ENCODE assay signal across 15 mouse cellular contexts in genomic region chr1:133020137-133020894, GRCm38 (mm10). TPM values are rescaled to one million over a fixed set of nuclear protein-coding genes. Genes with fewer than 3 reads are reported as not detected.
A peak's percentile ranks its signal among the peaks of the same experiment; 100 is the strongest.
DNase-seq lines count a peak whose midpoint lies in the region; ATAC-seq and TF ChIP-seq lines count a peak whose summit lies in the region.
"Had no signal": no experiment of that assay in that cellular context is flagged by ENCODE, and none has a peak within 500 bp of the region (broad histone marks: within the 10 kb centered on the region; RNA-seq: fewer than 3 reads in every experiment).

No protein-coding gene starts in this region.

- no peak for DNase-seq in limb, embryonic 10.5 days (ENCODE audit: low spot score)
- DNase-seq in B cell, adult 2 months = no peak
- DNase-seq in testis, postnatal 14 days (ENCODE audit: low spot score) = no peak
- DNase-seq: adrenal gland, postnatal 14 days; cerebellum, adult 18-20 months; gastrocnemius, postnatal 10 days; heart, postnatal 10 days; kidney, postnatal 4 days; lung, embryonic 14.5 days; right cerebral cortex, postnatal 4 days had no signal

- no peak for ATAC-seq in limb, embryonic 12.5 days (ENCODE audit: insufficient number of reproducible peaks, insufficient read depth, low FRiP score, low TSS enrichment, low read depth)
- ATAC-seq in common myeloid progenitor, adult 5-6 weeks (replicated peaks; ENCODE audit: low read depth, poor library complexity, severe bottlenecking) = 0 out of 2 replicates have a peak, but pooled peaks have one; percentile 33
- no peak for ATAC-seq in intestine, postnatal 0 days

- no peak overlapping the region for H3K9ac ChIP-seq in limb, embryonic 12.5 days (replicated peaks)
- H3K9ac ChIP-seq in ES-Bruce4 (ENCODE audit: low read depth, poor library complexity, severe bottlenecking) = peak overlapping the region; percentile 86
- H3K9ac ChIP-seq in intestine, postnatal 0 days (ENCODE audit: low read depth, low read length) = no peak overlapping the region
- H3K9ac ChIP-seq: lung, embryonic 14.5 days had no signal

- no peaks in the 10 kb centered on the region for H3K27me3 ChIP-seq in limb, embryonic 12.5 days
- no peaks in the 10 kb centered on the region for H3K27me3 ChIP-seq in limb, embryonic 10.5 days (ENCODE audit: low read depth, poor library complexity, severe bottlenecking)
- H3K27me3 ChIP-seq in ES-Bruce4 (ENCODE audit: control insufficient read depth, insufficient read depth, low read length, poor library complexity, severe bottlenecking) = no peaks in the 10 kb centered on the region
- no peaks in the 10 kb centered on the region for H3K27me3 ChIP-seq in intestine, postnatal 0 days (replicated peaks; ENCODE audit: control insufficient read depth, insufficient read depth, low read length)

- peaks cover 39% of the 10 kb centered on the region for H3K36me3 ChIP-seq in limb, embryonic 12.5 days
- peaks cover 52% of the 10 kb centered on the region for H3K36me3 ChIP-seq in limb, embryonic 10.5 days
- H3K36me3 ChIP-seq in ES-Bruce4 (ENCODE audit: control insufficient read depth, insufficient read depth, low read length, poor library complexity, severe bottlenecking) = peaks cover 37% of the 10 kb centered on the region
- H3K36me3 ChIP-seq in macrophage (ENCODE audit: inconsistent target) = peaks cover 22% of the 10 kb centered on the region
- peaks cover 15% of the 10 kb centered on the region for H3K36me3 ChIP-seq in intestine, postnatal 0 days (ENCODE audit: control insufficient read depth, insufficient read depth)

- no peak for TF ChIP-seq POLR2A in ES-Bruce4 (IDR thresholded peaks at IDR 0.05; ENCODE audit: insufficient read depth, low read length)

- peak; percentile 99 for TF ChIP-seq EP300 in ES-Bruce4 (IDR thresholded peaks at IDR 0.05; ENCODE audit: insufficient read depth, low read depth, low read length)

- H3K79me2 ChIP-seq in macrophage (ENCODE audit: inconsistent target) = peaks cover 99% of the 10 kb centered on the region

- H3K9me3 ChIP-seq in limb, embryonic 12.5 days = no peaks in the 10 kb centered on the region
- no peaks in the 10 kb centered on the region for H3K9me3 ChIP-seq in limb, embryonic 10.5 days (replicated peaks)
- no peaks in the 10 kb centered on the region for H3K9me3 ChIP-seq in ES-Bruce4 (replicated peaks; ENCODE audit: control insufficient read depth, insufficient read depth, low read length, poor library complexity, severe bottlenecking)
- H3K9me3 ChIP-seq in intestine, postnatal 0 days (ENCODE audit: control insufficient read depth) = no peaks in the 10 kb centered on the region

- H3K4me1 ChIP-seq in limb, embryonic 12.5 days (replicated peaks) = peaks cover 8% of the 10 kb centered on the region
- peaks cover 7% of the 10 kb centered on the region; the same call in 1 of the 2 replicates for H3K4me1 ChIP-seq in limb, embryonic 10.5 days
- H3K4me1 ChIP-seq in ES-Bruce4 (ENCODE audit: control insufficient read depth, insufficient read depth, low read length) = no peaks in the 10 kb centered on the region
- no peaks in the 10 kb centered on the region; the same call in 1 of the 2 replicates for H3K4me1 ChIP-seq in intestine, postnatal 0 days (replicated peaks; ENCODE audit: control insufficient read depth, insufficient read depth, low read length)

- TF ChIP-seq CTCF in ES-Bruce4 (IDR thresholded peaks at IDR 0.05; ENCODE audit: low read depth, low read length) = no peak
- no peak for TF ChIP-seq CTCF in intestine, postnatal 0 days (IDR thresholded peaks at IDR 0.05; ENCODE audit: low read depth)

- H3K4me3 ChIP-seq in limb, embryonic 12.5 days (replicated peaks) = no peak overlapping the region
- no peak overlapping the region for H3K4me3 ChIP-seq in limb, embryonic 10.5 days
- H3K4me3 ChIP-seq in ES-Bruce4 (ENCODE audit: low read depth, low read length) (peak overlapping the region; percentile 36; the same call in 1 of the 2 replicates), macrophage (ENCODE audit: inconsistent target) (no peak overlapping the region)
- no peak overlapping the region for H3K4me3 ChIP-seq in intestine, postnatal 0 days (ENCODE audit: low read depth, low read length)

- H3K27ac ChIP-seq in limb, embryonic 12.5 days = 0 out of 2 replicates have a peak overlapping the region, but pooled peaks have one; percentile 5
- H3K27ac ChIP-seq in limb, embryonic 10.5 days = no peak overlapping the region
- H3K27ac ChIP-seq in ES-Bruce4 (ENCODE audit: insufficient read depth, low read length) = peak overlapping the region; percentile 100
- H3K27ac ChIP-seq in macrophage = peak overlapping the region; percentile 63
- no peak overlapping the region for H3K27ac ChIP-seq in intestine, postnatal 0 days (ENCODE audit: low read depth, low read length)

- WGBS in limb, embryonic 12.5 days = 82% methylated on average over 3 of the region's 3 CpGs
- 84% methylated on average over 3 of the region's 3 CpGs for WGBS in limb, embryonic 10.5 days
- 97% methylated on average over 3 of the region's 3 CpGs for WGBS in macrophage (ENCODE audit: missing documents)
- WGBS in intestine, postnatal 0 days = 55% methylated on average over 3 of the region's 3 CpGs

- no peak overlapping the region for H3K4me2 ChIP-seq in limb, embryonic 12.5 days
- H3K4me2 ChIP-seq in intestine, postnatal 0 days (replicated peaks; ENCODE audit: low read depth) = no peak overlapping the region
- H3K4me2 ChIP-seq: lung, embryonic 14.5 days had no signal

RNA-seq across cellular contexts. Expression of gene Mdm4, which starts 10.0 kb away (rescaled TPM):
- polyA plus RNA-seq in limb, embryonic 12.5 days (2016; fragmentation: Nextera tagmentation; extraction: Ambion mirVana) = 45.9 and 46.7 TPM in 2 replicates
- polyA plus RNA-seq in limb, embryonic 10.5 days (2016; fragmentation: Nextera tagmentation; extraction: Ambion mirVana) = 35.0 and 43.4 TPM in 2 replicates
- polyA plus RNA-seq in ES-Bruce4 (2011; ENCODE audit: insufficient read depth, insufficient read length, low read depth, missing spikeins) = 484 and 490 TPM in 2 replicates
- total RNA-seq in common myeloid progenitor, adult 5-6 weeks (2017) = 104 and 113 TPM in 2 replicates
- total RNA-seq in macrophage (2018; cell fraction: chromatin; rRNA removed) = 100 to 1,000 TPM; 490 to 931 (median 683) TPM
- total RNA-seq in macrophage (2018; cell fraction: cytosol; rRNA removed) = 10 to 100 TPM; 17.0 to 47.8 (median 22.4) TPM
- total RNA-seq in macrophage (2018; cell fraction: nucleus; rRNA removed) = 100 to 1,000 TPM; 196 to 415 (median 274) TPM
- 13.6 to 28.1 TPM (median 15.4 TPM) in 3 replicates for polyA plus RNA-seq in macrophage (2018)
- 10.0 and 13.1 TPM in 2 replicates for polyA plus RNA-seq in intestine, postnatal 0 days (2015; fragmentation: Nextera tagmentation; extraction: Ambion mirVana)

RNA-seq across cellular contexts. Expression of gene Pik3c2b, which starts 25.2 kb away (rescaled TPM):
- polyA plus RNA-seq in limb, embryonic 12.5 days (2016; fragmentation: Nextera tagmentation; extraction: Ambion mirVana) = 6.6 and 7.6 TPM in 2 replicates
- 6.1 and 7.4 TPM in 2 replicates for polyA plus RNA-seq in limb, embryonic 10.5 days (2016; fragmentation: Nextera tagmentation; extraction: Ambion mirVana)
- polyA plus RNA-seq in ES-Bruce4 (2011; ENCODE audit: insufficient read depth, insufficient read length, low read depth, missing spikeins) (6.0 and 6.4 TPM in 2 replicates), macrophage (2018) (0.04 TPM in 1 of 3 replicates, not detected in the others)
- 1.5 and 2.6 TPM in 2 replicates for total RNA-seq in common myeloid progenitor, adult 5-6 weeks (2017)
- under 1 TPM in 8 of 26 experiments, not detected in 18; 0.07 to 0.38 (median 0.28) TPM for total RNA-seq in macrophage (2018; cell fraction: chromatin; rRNA removed)
- under 1 TPM in 12 of 26 experiments, not detected in 14; under 0.01 to 0.09 (median 0.05) TPM for total RNA-seq in macrophage (2018; cell fraction: cytosol; rRNA removed)
- total RNA-seq in macrophage (2018; cell fraction: nucleus; rRNA removed) = under 1 TPM in 14 of 26 experiments, not detected in 12; 0.06 to 0.49 (median 0.15) TPM
- polyA plus RNA-seq in intestine, postnatal 0 days (2015; fragmentation: Nextera tagmentation; extraction: Ambion mirVana) = 3.1 TPM in 2 replicates

Comparison
In these comparisons a context has a peak if more than half of its experiments do, and no peak if none do; other contexts are left out.
1. H3K27ac ChIP-seq: peak in limb, embryonic 12.5 days (single experiment), ES-Bruce4 (single experiment) and macrophage (single experiment); none in limb, embryonic 10.5 days (single experiment) and intestine, postnatal 0 days (single experiment).
2. RNA of gene Mdm4, which starts 10.0 kb away (polyA plus RNA-seq): 484 to 490 TPM in ES-Bruce4; 45.9 to 46.7 TPM in limb, embryonic 12.5 days, 35.0 to 43.4 TPM in limb, embryonic 10.5 days, 13.6 to 28.1 TPM in macrophage and 10.0 to 13.1 TPM in intestine, postnatal 0 days; every median in the first group is over 10 times any median in the second.